Mouse (Mus musculus) cerebellum, postnatal 10 days (tissue): ENCODE results near the gene Fam234b.
A peak's percentile ranks its signal among the peaks of the same experiment; 100 is the strongest.

ENCODE experiments used
- DNase-seq, 2 experiments: peaks; one replicate each; pipeline ENCODE4 v3.0.0; 2021; ENCODE audit warnings: mixed read lengths in 2 of 2

The Fam234b gene

GRCm38 (mm10) chr6:135230586-135230985 is 32.8 kb downstream of the Fam234b start:
- DNase-seq: no peak

- no peak for DNase-seq
These were observed 34.8 kb downstream of the Fam234b start for GRCm38 (mm10) chr6:135232443-135233182.

- DNase-seq: no peak
These were observed 38.0 kb downstream of the Fam234b start for GRCm38 (mm10) chr6:135235742-135236141.

GRCm38 (mm10) chr6:135236576-135236975 is 38.8 kb downstream of the Fam234b start:
- DNase-seq: no peak

- no peak for DNase-seq
These were observed 39.5 kb downstream of the Fam234b start for GRCm38 (mm10) chr6:135237326-135237725.

GRCm38 (mm10) chr6:135238211-135238610 is 40.4 kb downstream of the Fam234b start:
- DNase-seq: no peak

GRCm38 (mm10) chr6:135240361-135240760 is 42.6 kb downstream of the Fam234b start:
- no peak for DNase-seq

GRCm38 (mm10) chr6:135245586-135245985 is 47.8 kb downstream of the Fam234b start:
- no peak for DNase-seq

GRCm38 (mm10) chr6:135247861-135248260 is 50.1 kb downstream of the Fam234b start:
- DNase-seq: no peak

GRCm38 (mm10) chr6:135249846-135250531 is 52.2 kb downstream of the Fam234b start:
- DNase-seq: peak; percentile 79 to 87

GRCm38 (mm10) chr6:135250926-135251699 is 53.3 kb downstream of the Fam234b start:
- no peak for DNase-seq

GRCm38 (mm10) chr6:135251849-135252727 is 54.3 kb downstream of the Fam234b start:
- DNase-seq: no peak

- peak; percentile 77 to 78 for DNase-seq
These were observed 54.9 kb downstream of the Fam234b start for GRCm38 (mm10) chr6:135252728-135253077.

- peak; percentile 29 to 34 for DNase-seq
These were observed 56.4 kb downstream of the Fam234b start, which contains the start of gene Gsg1 for GRCm38 (mm10) chr6:135254153-135254552. Gene Gsg1, minus strand, starts transcription at chr6:135254351.

- DNase-seq: no peak
These were observed 62.7 kb downstream of the Fam234b start for GRCm38 (mm10) chr6:135260435-135260834.

GRCm38 (mm10) chr6:135261124-135261523 is 63.3 kb downstream of the Fam234b start:
- no peak for DNase-seq

- no peak for DNase-seq
These were observed 64.8 kb downstream of the Fam234b start for GRCm38 (mm10) chr6:135262565-135262964.

- DNase-seq: no peak
These were observed 66.4 kb downstream of the Fam234b start for GRCm38 (mm10) chr6:135264136-135264535.

- DNase-seq: no peak
These were observed 68.3 kb downstream of the Fam234b start for GRCm38 (mm10) chr6:135266056-135266455.

- no peak for DNase-seq
These were observed 69.4 kb downstream of the Fam234b start for GRCm38 (mm10) chr6:135267221-135267620.

GRCm38 (mm10) chr6:135268392-135268791 is 70.6 kb downstream of the Fam234b start:
- DNase-seq: no peak

- no peak for DNase-seq
These were observed 71.8 kb downstream of the Fam234b start for GRCm38 (mm10) chr6:135269626-135270025.
